Mouse (Mus musculus) limb, embryonic 11.5 days (tissue): Measurements from ENCODE around the gene Rab5c. TPM values are rescaled to one million over a fixed set of nuclear protein-coding genes. Genes with fewer than 3 reads are reported as not detected.

Experiments
- ATAC-seq: fragments of 200-750 bp; cut with Nextera tagmentation; 2 replicates; pipeline ENCODE4 v1.8.0; 2017; ENCODE audit warnings: low read depth; ENCODE audit not compliant: insufficient number of reproducible peaks, low FRiP score, low TSS enrichment
- DNase-seq: peaks from one replicate; pipeline ENCODE4 v3.0.0-alpha.2; 2015; ENCODE audit warnings: low spot score
- H3K27ac ChIP-seq: fragments of 300-500 bp; sonication (generic); replicated peaks from 2 replicates; pipeline ENCODE4 v1.5.1; 2014; ENCODE audit warnings: low read depth, mild to moderate bottlenecking, low read length
- H3K27me3 ChIP-seq: fragments of 300-500 bp; sonication (generic); 2 replicates; pipeline ENCODE4 v1.6.1; 2014; ENCODE audit warnings: mild to moderate bottlenecking, low read length, mixed read lengths; ENCODE audit not compliant: control insufficient read depth, insufficient read depth
- H3K36me3 ChIP-seq: fragments of 300-500 bp; sonication (generic); 2 replicates; pipeline ENCODE4 v1.6.1; 2014; ENCODE audit warnings: mild to moderate bottlenecking, low read length, moderate library complexity, mixed read lengths; ENCODE audit not compliant: control insufficient read depth, insufficient read depth
- H3K4me1 ChIP-seq: fragments of 300-500 bp; sonication (generic); 2 replicates; pipeline ENCODE4 v1.6.1; 2014; ENCODE audit warnings: low read length, mixed read lengths; ENCODE audit not compliant: control insufficient read depth, insufficient read depth
- H3K4me2 ChIP-seq: fragments of 300-500 bp; sonication (generic); 2 replicates; pipeline ENCODE4 v1.6.1; 2014; ENCODE audit warnings: low read depth, mild to moderate bottlenecking, moderate library complexity; ENCODE audit not compliant: severe bottlenecking
- H3K4me3 ChIP-seq: fragments of 300-500 bp; sonication (generic); 2 replicates; pipeline ENCODE4 v1.5.1; 2014; ENCODE audit warnings: low read depth, low read length
- H3K9ac ChIP-seq: fragments of 300-500 bp; sonication (generic); 2 replicates; pipeline ENCODE4 v1.6.1; 2014; ENCODE audit warnings: mild to moderate bottlenecking, low read length
- H3K9me3 ChIP-seq: fragments of 300-500 bp; sonication (generic); 2 replicates; pipeline ENCODE4 v1.6.1; 2016; ENCODE audit warnings: low read length; ENCODE audit not compliant: control insufficient read depth
- whole genome bisulfite sequencing: fragments of 180-500 bp; shearing (Covaris S2); extraction: QIAGEN DNeasy Blood & Tissue Kit; methylation state at CpG from one replicate; pipeline ENCODE4 v1.1.7; 2014; 5-methylcytosine and 5-hydroxymethylcytosine counted together
- polyA plus RNA-seq: library from polyadenylated mRNA; unstranded; fragments of >200 nt; fragmentation: Nextera tagmentation; extraction: Ambion mirVana; gene quantifications from 2 replicates; pipeline ENCODE4 v1.2.1, GENCODE M21; 2014

The Rab5c gene
- 45.8 and 68.7 TPM in 2 replicates for polyA plus RNA-seq

- WGBS, result under 1% methylated on average over 39 of the region's 39 CpGs
- Histone ChIP-seq H3K27ac (no peak within 1 kb of the TSS; the same call in 1 of the 2 replicates), H3K36me3 (no peaks in the 10 kb centered on the region; the same call in 1 of the 2 replicates), H3K4me2 (peak within 1 kb of the TSS; percentile 74), H3K9ac (peak within 1 kb of the TSS; percentile 84), H3K4me1 (peaks cover 3% of the 10 kb centered on the region), H3K9me3 (no peaks in the 10 kb centered on the region), H3K4me3 (peak within 1 kb of the TSS; percentile 96), H3K27me3 (no peaks in the 10 kb centered on the region)
- peak; percentile 98 for ATAC-seq
- peak; percentile 99 for DNase-seq
Observed at GRCm38 (mm10) chr11:100738066-100738604, at the start of gene Rab5c. TSS of gene Rab5c (minus strand) at chr11:100738215.

- peaks cover 2% of the 10 kb centered on the region; the same call in 1 of the 2 replicates for H3K36me3 ChIP-seq
- peaks cover 8% of the 10 kb centered on the region for H3K4me1 ChIP-seq
- no peak overlapping the region for H3K27ac ChIP-seq
- DNase-seq (no peak), ATAC-seq (no peak)
- H3K27me3 ChIP-seq, result no peaks in the 10 kb centered on the region
- WGBS, result 93% methylated on average over 2 of the region's 2 CpGs
- H3K4me2 ChIP-seq, result no peak overlapping the region
- H3K9me3 ChIP-seq, result no peaks in the 10 kb centered on the region
- H3K4me3 ChIP-seq, result no peak overlapping the region
- H3K9ac ChIP-seq, result no peak overlapping the region
Observed at GRCm38 (mm10) chr11:100785774-100786173, 47.8 kb upstream of the Rab5c start.

DNA sequence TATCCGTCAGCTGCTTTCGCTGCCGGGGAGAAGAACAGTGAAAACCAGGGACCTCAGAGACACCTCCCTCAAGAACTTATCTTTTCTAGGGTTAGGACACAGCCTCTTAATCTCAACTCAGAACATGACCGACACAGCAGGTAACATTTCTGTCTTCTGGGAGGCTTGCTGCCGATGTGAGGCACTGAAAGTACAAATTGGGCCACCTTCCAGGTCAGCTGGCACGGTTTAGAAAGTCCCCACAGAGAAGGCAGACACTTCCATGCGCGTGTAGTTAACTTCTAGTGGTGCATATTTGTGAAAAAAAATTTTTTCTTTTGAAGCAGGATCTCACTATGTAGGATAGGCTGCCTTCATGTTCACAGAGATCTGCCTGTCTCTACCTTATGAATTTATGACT, 46.3 kb upstream of the Rab5c start:
- no peak overlapping the region for H3K4me3 ChIP-seq
- DNase-seq (no peak), ATAC-seq (no peak)
- no peak overlapping the region for H3K9ac ChIP-seq
- peaks cover 2% of the 10 kb centered on the region; the same call in 1 of the 2 replicates for H3K36me3 ChIP-seq
- H3K4me2 ChIP-seq, result no peak overlapping the region
- peaks cover 8% of the 10 kb centered on the region for H3K4me1 ChIP-seq
- H3K27me3 ChIP-seq, result no peaks in the 10 kb centered on the region
- H3K27ac ChIP-seq, result no peak overlapping the region
- WGBS, result 87% methylated on average over 8 of the region's 8 CpGs
- H3K9me3 ChIP-seq, result no peaks in the 10 kb centered on the region

DNA sequence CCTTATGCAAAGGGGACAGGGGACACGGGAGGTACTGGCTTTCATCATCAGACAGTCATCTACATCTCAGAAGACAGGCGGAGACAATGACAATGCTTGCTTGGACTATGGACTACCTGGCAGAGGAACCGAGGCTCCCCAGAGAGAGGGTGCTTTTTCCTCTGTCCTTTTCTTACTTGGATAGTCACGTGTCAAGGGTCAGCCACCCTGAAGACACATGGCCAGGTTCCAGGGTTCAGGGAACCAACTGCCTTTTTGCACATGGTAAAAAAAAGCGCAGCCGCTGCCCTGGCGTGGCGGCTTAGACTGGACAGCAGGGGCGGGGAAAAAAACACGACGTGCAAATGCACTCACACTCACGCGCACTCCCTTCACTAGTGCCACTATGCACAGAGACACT, 44.6 kb upstream of the Rab5c start:
- H3K27ac ChIP-seq, result no peak overlapping the region
- no peaks in the 10 kb centered on the region for H3K27me3 ChIP-seq
- 0 out of 2 replicates have a peak, but pooled peaks cover 3% of the 10 kb centered on the region for H3K4me1 ChIP-seq
- H3K4me2 ChIP-seq, result no peak overlapping the region
- DNase-seq (no peak), ATAC-seq (no peak)
- WGBS, result 90% methylated on average over 13 of the region's 13 CpGs
- peaks cover 2% of the 10 kb centered on the region; the same call in 1 of the 2 replicates for H3K36me3 ChIP-seq
- H3K9ac ChIP-seq, result no peak overlapping the region
- H3K4me3 ChIP-seq, result no peak overlapping the region
- H3K9me3 ChIP-seq, result no peaks in the 10 kb centered on the region

DNA sequence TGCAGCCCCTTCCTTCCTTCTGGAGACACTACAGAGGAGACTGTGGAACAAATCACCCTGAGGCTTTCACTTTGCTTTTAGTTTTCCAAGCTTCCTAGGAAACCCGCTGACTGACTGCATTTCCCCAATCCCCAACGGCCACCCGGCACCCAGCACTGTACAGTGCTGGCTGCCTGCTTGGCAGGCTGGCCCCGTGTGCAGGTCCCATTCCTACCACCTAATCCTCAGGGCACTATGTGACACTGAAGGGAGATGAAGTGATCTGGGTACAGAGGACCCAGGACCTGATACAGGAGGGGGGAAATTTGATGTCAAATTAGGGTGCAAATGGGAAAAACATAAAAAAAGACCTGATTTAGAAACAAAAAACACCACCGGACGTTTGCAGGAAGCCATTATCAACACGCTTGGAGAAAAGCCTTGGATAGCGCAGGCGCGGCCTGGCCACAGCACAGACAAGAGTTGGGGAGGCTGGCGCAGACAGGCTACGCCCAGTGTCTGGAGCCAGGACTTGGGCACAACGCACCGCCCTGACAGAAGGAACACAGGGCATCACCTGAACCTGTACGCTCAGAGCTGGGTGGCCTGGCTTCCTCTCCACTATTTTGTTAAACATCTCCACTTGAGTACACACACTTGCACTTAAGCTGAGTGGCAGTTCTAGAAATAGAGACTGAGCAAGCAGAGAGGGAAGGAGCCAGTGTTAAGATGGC, 43.9 kb upstream of the Rab5c start:
- 89% methylated on average over 15 of the region's 15 CpGs for WGBS
- Histone ChIP-seq H3K4me2 (no peak overlapping the region), H3K27ac (no peak overlapping the region), H3K9me3 (no peaks in the 10 kb centered on the region), H3K36me3 (peaks cover 2% of the 10 kb centered on the region; the same call in 1 of the 2 replicates), H3K27me3 (no peaks in the 10 kb centered on the region), H3K4me1 (no peaks in the 10 kb centered on the region), H3K9ac (no peak overlapping the region), H3K4me3 (no peak overlapping the region)
- DNase-seq, result no peak
- no peak for ATAC-seq

- no peaks in the 10 kb centered on the region for H3K4me1 ChIP-seq
- WGBS, result 80% methylated on average over 8 of the region's 8 CpGs
- H3K9ac ChIP-seq, result no peak overlapping the region
- ATAC-seq (no peak), DNase-seq (no peak)
- H3K36me3 ChIP-seq, result peaks cover 2% of the 10 kb centered on the region; the same call in 1 of the 2 replicates
- H3K9me3 ChIP-seq, result no peaks in the 10 kb centered on the region
- H3K4me2 ChIP-seq, result no peak overlapping the region
- no peak overlapping the region for H3K27ac ChIP-seq
- no peaks in the 10 kb centered on the region for H3K27me3 ChIP-seq
- H3K4me3 ChIP-seq, result no peak overlapping the region
Observed at GRCm38 (mm10) chr11:100780247-100780646, 42.2 kb upstream of the Rab5c start.

DNA sequence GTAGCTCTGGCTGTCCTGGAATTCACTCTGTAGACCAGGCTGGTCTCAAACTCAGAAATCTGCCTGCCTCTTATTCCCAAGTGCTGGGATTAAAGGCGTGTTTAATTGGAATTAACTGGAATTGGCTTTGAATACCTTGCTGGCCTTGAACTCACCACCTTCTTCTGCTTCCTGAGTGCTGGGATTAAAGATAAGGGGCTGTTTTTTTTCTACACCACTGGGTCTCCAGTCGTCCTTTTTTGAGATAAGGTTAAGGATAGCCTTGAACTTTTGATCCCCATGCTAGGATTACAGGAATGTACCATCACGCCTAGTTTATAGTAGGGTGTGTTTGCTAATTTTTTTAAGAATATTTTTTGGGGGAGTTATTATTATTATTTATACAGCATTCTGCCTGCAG, 40.1 kb upstream of the Rab5c start:
- no peak for ATAC-seq
- H3K4me2 ChIP-seq, result no peak overlapping the region
- H3K27ac ChIP-seq, result no peak overlapping the region
- peaks cover 2% of the 10 kb centered on the region; the same call in 1 of the 2 replicates for H3K36me3 ChIP-seq
- no peaks in the 10 kb centered on the region for H3K9me3 ChIP-seq
- H3K4me3 ChIP-seq, result no peak overlapping the region
- 74% methylated on average over 3 of the region's 3 CpGs for WGBS
- H3K4me1 ChIP-seq, result no peaks in the 10 kb centered on the region
- DNase-seq, result no peak
- no peaks in the 10 kb centered on the region for H3K27me3 ChIP-seq
- H3K9ac ChIP-seq, result no peak overlapping the region

GRCm38 (mm10) chr11:100775921-100776320, 37.9 kb upstream of the Rab5c start:
- Histone ChIP-seq H3K9ac (no peak overlapping the region), H3K27me3 (no peaks in the 10 kb centered on the region), H3K4me3 (no peak overlapping the region), H3K36me3 (no peaks in the 10 kb centered on the region), H3K27ac (no peak overlapping the region), H3K4me2 (no peak overlapping the region), H3K9me3 (no peaks in the 10 kb centered on the region), H3K4me1 (no peaks in the 10 kb centered on the region)
- ATAC-seq (no peak), DNase-seq (no peak)
- WGBS, result 89% methylated on average over 10 of the region's 10 CpGs
